Mouse (Mus musculus) liver, postnatal 0 days (tissue): Measurements from ENCODE around the gene Carm1. TPM values are rescaled to one million over a fixed set of nuclear protein-coding genes. Genes with fewer than 3 reads are reported as not detected.
"Not testable (repeated sequence)": the region's sequence is repeated elsewhere in the genome, so short reads cannot be mapped to it uniquely, and the experiment has no call there.

Source experiments
- ATAC-seq: fragments of 200-750 bp; cut with Nextera tagmentation; 2 replicates; pipeline ENCODE4 v1.8.0; 2017; ENCODE audit warnings: mild to moderate bottlenecking, moderate library complexity
- DNase-seq: peaks from one replicate; pipeline ENCODE4 v3.0.0-alpha.2; 2016
- H3K27ac ChIP-seq: fragments of 300-500 bp; sonication (generic); 2 replicates; pipeline ENCODE4 v1.5.1; 2014; ENCODE audit warnings: antibody characterized with exemption, moderate library complexity, mild to moderate bottlenecking, low read depth
- H3K27me3 ChIP-seq: fragments of 300-500 bp; sonication (generic); 2 replicates; pipeline ENCODE4 v1.6.1; 2014; ENCODE audit warnings: low read length, control low read depth, mixed read lengths; ENCODE audit not compliant: insufficient read depth
- H3K36me3 ChIP-seq: fragments of 300-500 bp; sonication (generic); replicated peaks from 2 replicates; pipeline ENCODE4 v1.6.1; 2014; ENCODE audit warnings: mild to moderate bottlenecking, control low read depth, low read length, moderate library complexity, mixed read lengths; ENCODE audit not compliant: insufficient read depth
- H3K4me1 ChIP-seq: fragments of 300-500 bp; sonication (generic); 2 replicates; pipeline ENCODE4 v1.6.1; 2014; ENCODE audit warnings: antibody characterized with exemption, mild to moderate bottlenecking, control low read depth; ENCODE audit not compliant: insufficient read depth
- H3K4me2 ChIP-seq: fragments of 300-500 bp; sonication (generic); 2 replicates; pipeline ENCODE4 v1.6.1; 2014; ENCODE audit warnings: low read depth, mild to moderate bottlenecking, low read length, moderate library complexity, mixed read lengths
- H3K4me3 ChIP-seq: fragments of 300-500 bp; sonication (generic); 2 replicates; pipeline ENCODE4 v1.5.1; 2014; ENCODE audit warnings: low read depth, low read length
- H3K9ac ChIP-seq: fragments of 300-500 bp; sonication (generic); replicated peaks from 2 replicates; pipeline ENCODE4 v1.6.1; 2014; ENCODE audit warnings: mild to moderate bottlenecking, moderate library complexity
- H3K9me3 ChIP-seq: fragments of 300-500 bp; sonication (generic); 2 replicates; pipeline ENCODE4 v1.6.1; 2016; ENCODE audit warnings: mild to moderate bottlenecking, control low read depth, low read length, mixed read lengths
- CTCF ChIP-seq: sonication (generic); IDR thresholded peaks from 2 replicates; pipeline ENCODE4 v1.5.1; 2016; ENCODE audit warnings: antibody characterized with exemption, low read depth
- EP300 ChIP-seq: IDR thresholded peaks from 2 replicates; pipeline ENCODE4 v1.6.1; 2016; ENCODE audit warnings: antibody characterized with exemption, low read depth, mild to moderate bottlenecking
- whole genome bisulfite sequencing: fragments of 180-500 bp; shearing (Covaris S2); extraction: QIAGEN DNeasy Blood & Tissue Kit; methylation state at CpG from one replicate; pipeline ENCODE4 v1.1.7; 2014; ENCODE audit not compliant: insufficient replicate concordance; 5-methylcytosine and 5-hydroxymethylcytosine counted together
- polyA plus RNA-seq: library from polyadenylated mRNA; unstranded; fragments of >200 nt; fragmentation: Nextera tagmentation; extraction: Ambion mirVana; gene quantifications from 2 replicates; pipeline ENCODE4 v1.2.1, GENCODE M21; 2015

The Carm1 gene
- polyA plus RNA-seq, 1 experiment from 2014 or later, result 8.6 TPM

DNA sequence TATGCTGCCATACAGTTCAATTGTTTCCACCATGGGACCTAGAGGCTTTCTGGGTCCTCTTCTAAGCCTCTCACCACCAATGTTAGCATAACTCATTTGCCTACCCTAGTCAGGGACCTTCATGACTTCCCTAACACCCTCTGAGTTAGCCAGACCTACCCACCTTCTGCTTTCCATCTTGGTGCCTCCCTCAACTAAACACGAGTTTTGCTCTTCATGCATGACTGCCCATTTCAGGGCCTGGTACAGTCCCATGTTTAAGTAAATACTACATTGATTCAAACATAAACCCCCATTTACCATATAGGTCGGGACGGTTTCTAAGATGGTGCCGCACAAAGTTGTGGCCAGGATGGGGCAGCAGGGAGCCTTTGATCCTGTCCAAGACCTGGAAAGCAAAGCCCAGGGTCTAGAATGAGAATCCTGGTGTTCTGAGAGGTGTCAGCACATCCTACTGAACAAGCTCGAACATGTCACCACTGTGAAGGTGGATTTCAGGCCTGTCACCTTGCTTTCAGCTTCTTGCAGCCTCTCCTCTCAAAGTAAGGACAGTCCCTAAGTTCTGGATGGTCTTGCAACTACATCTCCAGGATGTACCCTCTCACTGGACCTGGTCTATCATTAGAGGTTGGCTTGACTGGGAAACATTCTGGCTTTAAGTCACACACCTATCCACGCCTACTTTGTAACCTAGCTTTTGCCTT, 44.6 kb downstream of the Carm1 start:
- H3K9ac ChIP-seq, result no peak overlapping the region
- peaks cover 36% of the 10 kb centered on the region for H3K36me3 ChIP-seq
- 80% methylated on average over 6 of the region's 6 CpGs for WGBS
- no peaks in the 10 kb centered on the region for H3K27me3 ChIP-seq
- no peak for DNase-seq
- TF ChIP-seq CTCF, result no peak
- TF ChIP-seq EP300, result no peak
- H3K27ac ChIP-seq, result no peak overlapping the region
- peaks cover 16% of the 10 kb centered on the region for H3K4me1 ChIP-seq
- no peak overlapping the region for H3K4me2 ChIP-seq
- H3K4me3 ChIP-seq, result no peak overlapping the region
- ATAC-seq, result no peak
- no peaks in the 10 kb centered on the region for H3K9me3 ChIP-seq

DNA sequence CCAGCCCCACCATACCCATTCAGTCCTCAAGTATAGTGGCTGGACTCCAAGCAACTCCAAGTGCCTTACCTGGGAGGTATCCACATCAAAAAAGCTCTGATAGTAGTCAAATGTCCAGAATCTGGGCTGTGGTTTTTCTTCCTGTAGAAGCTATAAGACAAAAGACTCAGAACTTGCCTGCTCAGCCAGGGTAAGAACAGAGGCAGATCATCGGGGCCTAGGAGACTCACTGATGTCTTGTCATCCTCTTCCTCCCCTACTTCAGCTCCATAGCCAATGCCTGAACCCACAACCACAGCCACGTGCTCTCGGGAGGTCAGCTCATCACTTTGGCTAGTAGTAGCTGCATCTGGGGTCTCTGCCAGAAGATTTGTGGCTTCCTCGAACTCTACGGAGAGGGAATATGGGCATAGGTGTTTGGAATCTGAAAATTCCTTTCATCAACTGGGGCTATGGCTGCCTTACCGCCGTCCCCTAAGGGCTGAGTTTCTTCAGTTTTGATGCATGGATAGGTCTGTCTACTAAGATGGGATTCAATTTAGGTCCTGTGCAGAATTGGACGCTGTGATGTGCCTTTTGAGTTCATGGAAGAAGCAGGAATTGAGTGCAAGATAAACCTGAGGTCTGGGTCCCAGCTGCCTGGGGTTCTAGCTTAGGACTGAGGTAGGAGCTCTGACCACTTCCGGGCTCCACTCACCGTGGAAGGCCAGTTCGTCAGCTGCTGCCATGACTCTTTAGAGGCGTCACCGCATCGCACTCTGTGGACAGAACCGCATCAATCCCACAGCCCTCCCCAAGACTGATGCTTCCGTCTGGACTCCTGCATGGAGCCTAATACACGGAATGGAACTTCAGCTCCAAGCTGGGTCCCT, 45.4 kb downstream of the Carm1 start:
- Histone ChIP-seq H3K36me3 (peaks cover 31% of the 10 kb centered on the region), H3K9me3 (no peaks in the 10 kb centered on the region), H3K27ac (peak overlapping the region; percentile 80), H3K4me3 (peak overlapping the region; percentile 78), H3K4me2 (peak overlapping the region; percentile 92), H3K9ac (peak overlapping the region; percentile 85), H3K27me3 (no peaks in the 10 kb centered on the region), H3K4me1 (peaks cover 16% of the 10 kb centered on the region)
- peak; percentile 63 for ATAC-seq
- DNase-seq, result no peak
- no peak for TF ChIP-seq CTCF
- no peak for TF ChIP-seq EP300
- 17% methylated on average over 17 of the region's 17 CpGs for WGBS

DNA sequence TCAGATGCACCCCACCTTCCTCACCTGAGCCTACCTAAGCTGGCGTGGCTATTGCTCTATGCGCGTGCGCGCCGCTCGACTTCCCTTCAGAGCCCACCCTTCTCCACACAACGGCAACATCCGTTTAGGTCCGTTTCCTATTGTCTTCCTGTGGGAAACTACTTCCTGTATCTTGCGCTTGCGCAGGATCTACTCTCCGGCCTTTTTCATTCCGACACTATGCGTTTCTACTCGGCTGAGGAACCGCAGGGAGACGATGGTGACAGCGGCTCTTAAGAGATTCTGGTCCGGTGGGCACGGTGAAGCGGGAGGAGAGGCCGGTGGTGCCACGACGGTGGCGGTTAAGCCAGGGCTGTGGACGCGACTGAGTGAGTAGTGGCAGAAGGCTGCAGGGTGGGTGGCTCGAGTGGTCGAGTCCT, 46.0 kb downstream of the Carm1 start, which contains the start of the genes Timm29 and Yipf2:
Gene Timm29 (plus strand): TSS at position 20 of the 419 bp plus-strand sequence.
Gene Yipf2 (minus strand): TSS at position 126 of the 419 bp plus-strand sequence.
- peak; percentile 91 for ATAC-seq
- WGBS, result 2% methylated on average over 30 of the region's 30 CpGs

DNA sequence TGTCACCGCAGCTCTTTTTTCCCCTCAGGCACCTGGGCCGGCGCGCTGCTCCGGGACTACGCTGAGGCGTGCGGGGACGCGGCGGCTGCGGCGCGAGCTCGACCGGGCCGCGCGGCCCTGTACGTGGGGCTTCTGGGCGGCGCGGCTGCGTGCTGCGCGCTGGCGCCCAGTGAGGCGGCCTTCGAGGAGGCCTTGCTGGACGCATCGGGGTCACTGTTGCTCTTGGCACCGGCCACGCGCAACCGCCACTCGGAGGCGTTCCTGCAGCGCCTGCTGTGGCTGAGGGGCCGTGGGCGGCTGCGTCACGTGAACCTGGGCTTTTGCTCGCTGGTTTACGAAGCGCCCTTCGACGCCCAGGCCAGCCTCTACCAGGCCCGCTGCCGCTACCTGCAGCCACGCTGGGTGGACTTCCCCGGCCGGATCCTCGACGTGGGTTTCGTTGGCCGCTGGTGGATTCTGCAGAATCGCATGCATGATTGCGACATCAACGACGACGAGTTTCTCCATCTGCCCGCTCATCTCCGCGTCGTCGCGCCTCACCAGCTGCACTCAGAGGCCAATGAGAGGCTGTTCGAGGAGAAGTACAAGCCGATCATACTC, 46.5 kb downstream of the Carm1 start:
- H3K4me3 ChIP-seq, result peak overlapping the region; percentile 78
- DNase-seq (peak; percentile 62), ATAC-seq (peak; percentile 72)
- no peaks in the 10 kb centered on the region for H3K27me3 ChIP-seq
- no peak for TF ChIP-seq CTCF
- TF ChIP-seq EP300, result no peak
- 1% methylated on average over 62 of the region's 69 CpGs for WGBS
- no peaks in the 10 kb centered on the region for H3K9me3 ChIP-seq
- H3K9ac ChIP-seq, result peak overlapping the region; percentile 85
- peaks cover 16% of the 10 kb centered on the region for H3K4me1 ChIP-seq
- H3K4me2 ChIP-seq, result peak overlapping the region; percentile 92
- peaks cover 19% of the 10 kb centered on the region for H3K36me3 ChIP-seq
- H3K27ac ChIP-seq, result peak overlapping the region; percentile 80

More for the DNA sequence above, 46.0 kb downstream of the Carm1 start, which contains the start of the genes Timm29 and Yipf2:
- Histone ChIP-seq H3K36me3 (peaks cover 24% of the 10 kb centered on the region), H3K4me2 (peak within 1 kb of the TSS; percentile 92), H3K4me1 (peaks cover 16% of the 10 kb centered on the region), H3K4me3 (peak within 1 kb of the TSS; percentile 78), H3K27me3 (no peaks in the 10 kb centered on the region), H3K27ac (peak within 1 kb of the TSS; percentile 80), H3K9ac (peak within 1 kb of the TSS; percentile 85), H3K9me3 (no peaks in the 10 kb centered on the region)
- peak; percentile 86 for DNase-seq
- no peak for TF ChIP-seq CTCF
- peak; percentile 23; the same call in 1 of the 2 replicates for TF ChIP-seq EP300

DNA sequence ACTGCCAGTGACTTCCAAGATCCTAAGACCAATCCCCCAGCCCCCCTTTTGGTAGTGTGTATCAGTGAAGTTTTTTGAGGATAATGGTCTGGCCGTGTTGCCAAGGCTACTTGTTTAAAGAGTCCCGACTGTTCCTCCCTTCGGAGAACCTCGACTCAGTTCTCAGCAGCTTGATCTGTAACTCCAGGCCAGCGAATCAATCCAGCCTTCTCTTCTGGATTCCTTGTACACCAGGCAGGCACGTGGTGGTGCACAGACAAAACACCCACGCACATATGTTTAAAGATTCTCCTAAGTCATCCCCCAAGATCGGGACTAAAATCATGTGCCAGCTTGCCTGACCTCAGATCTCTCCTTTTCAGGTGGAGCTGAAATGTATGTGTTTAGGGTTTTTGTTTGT, 47.7 kb downstream of the Carm1 start:
- H3K4me2 ChIP-seq, result peak overlapping the region; percentile 92
- peak overlapping the region; percentile 78; the same call in 1 of the 2 replicates for H3K4me3 ChIP-seq
- not testable (repeated sequence) for DNase-seq, H3K27me3 ChIP-seq, ATAC-seq, H3K36me3 ChIP-seq, H3K9me3 ChIP-seq, H3K27ac ChIP-seq
- H3K9ac ChIP-seq, result 0 out of 2 replicates have a peak overlapping the region, but pooled peaks have one; percentile 85
- peaks cover 16% of the 10 kb centered on the region for H3K4me1 ChIP-seq
- 80% methylated on average over 8 of the region's 8 CpGs for WGBS

DNA sequence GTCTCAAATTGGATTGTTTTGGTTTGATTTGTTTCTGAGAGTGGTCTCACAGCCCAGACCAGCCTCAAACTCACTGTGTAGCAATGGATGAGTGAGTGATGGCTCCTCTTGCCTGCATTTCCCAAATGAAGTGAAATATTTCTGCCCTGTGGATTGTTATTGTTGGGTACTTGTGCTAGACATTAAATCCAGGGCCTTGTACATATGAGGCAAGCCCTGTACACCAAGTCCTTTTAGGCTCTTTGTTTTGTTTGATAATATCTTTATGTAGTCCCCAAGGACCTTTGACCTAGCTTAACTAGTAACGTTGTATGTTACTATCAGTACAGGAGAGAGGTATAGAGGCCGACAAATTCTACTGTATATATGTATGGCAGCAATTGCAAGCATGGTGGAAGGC, 48.1 kb downstream of the Carm1 start:
- Histone ChIP-seq H3K27ac (no peak overlapping the region), H3K4me1 (peaks cover 16% of the 10 kb centered on the region), H3K9me3 (no peaks in the 10 kb centered on the region), H3K9ac (no peak overlapping the region), H3K36me3 (peaks cover 4% of the 10 kb centered on the region), H3K4me3 (no peak overlapping the region), H3K4me2 (no peak overlapping the region), H3K27me3 (no peaks in the 10 kb centered on the region)
- ATAC-seq (no peak), DNase-seq (no peak)
- TF ChIP-seq CTCF (no peak), EP300 (no peak)
- 64% methylated on average over 2 of the region's 2 CpGs for WGBS
